Mouse (Mus musculus) ES-Bruce4 (cell line): ENCODE measurements around the gene Flad1.

Experiments
- CTCF ChIP-seq: IDR thresholded peaks from one replicate; pipeline ENCODE4 v1.8.1; 2011; ENCODE audit warnings: low read depth, low read length
- EP300 ChIP-seq: IDR thresholded peaks from 2 replicates; pipeline ENCODE4 v1.6.1; 2011; ENCODE audit warnings: low read depth, low read length; ENCODE audit not compliant: insufficient read depth
- POLR2A ChIP-seq: IDR thresholded peaks from one replicate; pipeline ENCODE4 v1.8.1; 2011; ENCODE audit warnings: low read length; ENCODE audit not compliant: insufficient read depth

- no peak for TF ChIP-seq POLR2A
- TF ChIP-seq EP300: no peak
- no peak for TF ChIP-seq CTCF
Measured at GRCm38 (mm10) chr3:89377831-89378230, 33.8 kb downstream of the Flad1 start.
